Mouse (Mus musculus) liver, adult 2 months (tissue): ENCODE data around the gene Olfr643.

Experiments
- CTCF ChIP-seq: fragments of 200-500 bp; IDR thresholded peaks from 2 replicates; pipeline ENCODE4 v1.5.1; 2011; ENCODE audit warnings: low read depth, low read length, control low read depth
- POLR2A ChIP-seq: fragments of 200-500 bp; IDR thresholded peaks from 2 replicates; pipeline ENCODE4 v1.6.1; 2011; ENCODE audit warnings: low read length, control low read depth; ENCODE audit not compliant: insufficient read depth; ENCODE audit errors: extremely low read depth

- TF ChIP-seq CTCF (no peak), POLR2A (no peak)
Observed at GRCm38 (mm10) chr7:104175085-104175484, 37.9 kb upstream of the Olfr643 start.
